Mouse (Mus musculus) left cerebral cortex, postnatal 14 days (tissue): ENCODE measurements around the gene Rslcan18. TPM values are rescaled to one million over a fixed set of nuclear protein-coding genes. Genes with fewer than 3 reads are reported as not detected.
"Not testable (repeated sequence)": the region's sequence is repeated elsewhere in the genome, so short reads cannot be mapped to it uniquely, and the experiment has no call there.

Source experiments
- DNase-seq, 2 experiments: peaks; one replicate each; pipeline ENCODE4 v3.0.0; 2021 to 2022; ENCODE audit warnings: low spot score in 2 of 2, mixed read lengths in 1 of 2
- intact Hi-C: fragments of 180-260 bp; cut with DNase I; formaldehyde crosslinking; loops from one replicate; pipeline ENCODE4 v1.15.1; 2025
- long read RNA-seq, 2 experiments: library from polyadenylated mRNA; stranded (forward); transcript quantifications; one replicate each; pipeline ENCODE4 v2.0.0; 2021
- total RNA-seq, 2 experiments: library from RNA; stranded (reverse); gene quantifications; 2 replicates each; pipeline ENCODE4 v1.2.3; 2021

Gene Rslcan18
- under 1 TPM in 1 of 2 experiments, not detected in 1; 0.33 TPM for total RNA-seq
- long read RNA-seq, experiment 1: 0 reads
- long read RNA-seq, experiment 2: 0 reads

- intact Hi-C loops: not testable (repeated sequence)
Measured at GRCm38 (mm10) chr13:67116163-67116562, at the start of gene Rslcan18. Gene Rslcan18 (minus strand): TSS chr13:67116263.

GRCm38 (mm10) chr13:67128038-67128721 lies 12.1 kb upstream of the Rslcan18 start:
- peak; percentile 87 to 94 for DNase-seq
- intact Hi-C loops: loop anchor here (5.0 kb wide), 1 partner anchor 179 kb away; the partner anchor contains the start of gene Zfp457

More at GRCm38 (mm10) chr13:67116163-67116562, at the start of gene Rslcan18:
- DNase-seq: not testable (repeated sequence)

GRCm38 (mm10) chr13:67127507-67127906 lies 11.4 kb upstream of the Rslcan18 start:
- intact Hi-C loops: loop anchor here (5.0 kb wide), 1 partner anchor 180 kb away; the partner anchor contains the start of gene Zfp457

GRCm38 (mm10) chr13:67124460-67124859 lies 8.4 kb upstream of the Rslcan18 start:
- intact Hi-C loops: no loop called here
- no peak for DNase-seq

More at GRCm38 (mm10) chr13:67127507-67127906, 11.4 kb upstream of the Rslcan18 start:
- not testable (repeated sequence) for DNase-seq

GRCm38 (mm10) chr13:67121360-67121759 lies 5.3 kb upstream of the Rslcan18 start, which contains the start of gene Zfp759:
Gene Zfp759 (plus strand): TSS chr13:67121660.
- intact Hi-C loops, DNase-seq: not testable (repeated sequence)

GRCm38 (mm10) chr13:67113287-67113686 lies 2.8 kb downstream of the Rslcan18 start:
- DNase-seq: no peak

GRCm38 (mm10) chr13:67112096-67112495 lies 4.0 kb downstream of the Rslcan18 start:
- intact Hi-C loops: no loop called here
- DNase-seq: peak in 1 of 2 experiments; percentile 26

More at GRCm38 (mm10) chr13:67113287-67113686, 2.8 kb downstream of the Rslcan18 start:
- intact Hi-C loops: no loop called here

- intact Hi-C loops: no loop called here
- no peak for DNase-seq
Measured at GRCm38 (mm10) chr13:67108821-67109206, 7.2 kb downstream of the Rslcan18 start.

GRCm38 (mm10) chr13:67108194-67108820 lies 7.8 kb downstream of the Rslcan18 start, which contains the start of gene Gm28557:
Gene Gm28557 (minus strand): TSS chr13:67108604.
- intact Hi-C loops: no loop called here
- DNase-seq: peak; percentile 96 to 98

GRCm38 (mm10) chr13:67107681-67108080 lies 8.4 kb downstream of the Rslcan18 start:
- intact Hi-C loops: no loop called here
- no peak for DNase-seq

- DNase-seq: no peak
- intact Hi-C loops: no loop called here
Measured at GRCm38 (mm10) chr13:67097876-67098275, 18.2 kb downstream of the Rslcan18 start, which contains the start of gene Zfp708. Gene Zfp708 (minus strand): TSS chr13:67097976.

GRCm38 (mm10) chr13:67090154-67090553 lies 25.9 kb downstream of the Rslcan18 start:
- no peak for DNase-seq
- intact Hi-C loops: no loop called here

GRCm38 (mm10) chr13:67081946-67082345 lies 34.1 kb downstream of the Rslcan18 start:
- intact Hi-C loops: no loop called here
- DNase-seq: no peak

GRCm38 (mm10) chr13:67081142-67081713 lies 34.8 kb downstream of the Rslcan18 start:
- DNase-seq: peak; percentile 71 to 77
- intact Hi-C loops: no loop called here

GRCm38 (mm10) chr13:67077244-67077643 lies 38.8 kb downstream of the Rslcan18 start:
- intact Hi-C loops: no loop called here
- no peak for DNase-seq

- no peak for DNase-seq
- intact Hi-C loops: no loop called here
Measured at GRCm38 (mm10) chr13:67072786-67073185, 43.3 kb downstream of the Rslcan18 start.

- intact Hi-C loops: no loop called here
- no peak for DNase-seq
Measured at GRCm38 (mm10) chr13:67065386-67065785, 50.7 kb downstream of the Rslcan18 start.

GRCm38 (mm10) chr13:67062427-67062826 lies 53.6 kb downstream of the Rslcan18 start:
- intact Hi-C loops: no loop called here
- DNase-seq: no peak

GRCm38 (mm10) chr13:67060786-67061358 lies 55.2 kb downstream of the Rslcan18 start, which contains the start of gene Zfp712:
Gene Zfp712 (minus strand): TSS chr13:67061170.
- intact Hi-C loops: no loop called here

More at GRCm38 (mm10) chr13:67060786-67061358, 55.2 kb downstream of the Rslcan18 start, which contains the start of gene Zfp712:
- peak; percentile 93 to 96 for DNase-seq
